Mouse (Mus musculus) lung, embryonic 14.5 days (tissue): ENCODE data around the gene Ggt6. TPM values are rescaled to one million over a fixed set of nuclear protein-coding genes. Genes with fewer than 3 reads are reported as not detected.

ENCODE experiments used
- ATAC-seq: fragments of 200-750 bp; cut with Nextera tagmentation; 2 replicates; pipeline ENCODE4 v1.8.0; 2017; ENCODE audit warnings: mild to moderate bottlenecking, moderate TSS enrichment, moderate library complexity; ENCODE audit not compliant: insufficient read depth
- DNase-seq: peaks from one replicate; pipeline ENCODE4 v3.0.0-alpha.2; 2015
- H3K27ac ChIP-seq: fragments of 300-500 bp; sonication (generic); 2 replicates; pipeline ENCODE4 v1.5.1; 2014; ENCODE audit warnings: low read depth, mild to moderate bottlenecking, moderate library complexity
- H3K27me3 ChIP-seq: fragments of 300-500 bp; sonication (generic); 2 replicates; pipeline ENCODE4 v1.6.1; 2014; ENCODE audit warnings: low read length, control low read depth; ENCODE audit not compliant: insufficient read depth
- H3K36me3 ChIP-seq: fragments of 300-500 bp; sonication (generic); 2 replicates; pipeline ENCODE4 v1.6.1; 2014; ENCODE audit warnings: control low read depth; ENCODE audit not compliant: insufficient read depth
- H3K4me1 ChIP-seq: fragments of 300-500 bp; sonication (generic); 2 replicates; pipeline ENCODE4 v1.6.1; 2014; ENCODE audit warnings: antibody characterized with exemption, control low read depth; ENCODE audit not compliant: insufficient read depth
- H3K4me2 ChIP-seq: fragments of 300-500 bp; sonication (generic); 2 replicates; pipeline ENCODE4 v1.6.1; 2014; ENCODE audit warnings: mild to moderate bottlenecking
- H3K4me3 ChIP-seq: fragments of 300-500 bp; sonication (generic); 2 replicates; pipeline ENCODE4 v1.5.1; 2014; ENCODE audit warnings: low read depth, low read length
- H3K9ac ChIP-seq: fragments of 300-500 bp; sonication (generic); 2 replicates; pipeline ENCODE4 v1.6.1; 2014
- H3K9me3 ChIP-seq: fragments of 300-500 bp; sonication (generic); 2 replicates; pipeline ENCODE4 v1.6.1; 2016; ENCODE audit warnings: low read depth, low read length, control low read depth
- CTCF ChIP-seq: IDR thresholded peaks from 2 replicates; pipeline ENCODE4 v1.5.1; 2016; ENCODE audit warnings: antibody characterized with exemption, low read depth
- WGBS: fragments of 180-500 bp; shearing (Covaris S2); extraction: QIAGEN DNeasy Blood & Tissue Kit; methylation state at CpG from one replicate; pipeline ENCODE4 v1.1.7; 2014; 5-methylcytosine and 5-hydroxymethylcytosine counted together
- polyA plus RNA-seq: library from polyadenylated mRNA; unstranded; fragments of >200 nt; fragmentation: Nextera tagmentation; extraction: Ambion mirVana; gene quantifications from 2 replicates; pipeline ENCODE4 v1.2.1, GENCODE M21; 2014

Gene Ggt6
- polyA plus RNA-seq, 1 experiment from 2014 or later = not detected

DNA sequence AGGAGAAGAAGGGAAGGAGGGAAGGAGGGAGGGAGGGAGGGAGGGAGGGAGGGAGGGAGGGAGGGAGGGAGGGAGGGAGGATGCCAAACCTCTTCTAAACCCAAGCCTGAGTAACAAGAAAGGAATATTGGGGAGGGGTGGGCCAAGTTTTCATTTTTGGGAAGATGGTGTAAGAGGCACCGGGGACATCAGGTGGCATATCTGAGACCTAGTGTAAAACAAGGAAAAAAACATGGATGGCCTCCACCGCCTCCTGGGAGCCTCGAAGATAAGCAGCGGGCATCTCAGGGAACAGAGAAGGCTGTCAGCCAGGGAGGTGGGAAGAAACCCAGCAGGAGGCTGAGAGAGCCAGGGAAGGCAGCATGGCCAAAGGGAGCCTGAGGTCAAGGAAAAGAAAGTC lies 29.8 kb upstream of the Ggt6 start:
- H3K36me3 ChIP-seq = peaks cover 43% of the 10 kb centered on the region
- DNase-seq (no peak), ATAC-seq (no peak)
- no peak for TF ChIP-seq CTCF
- peaks cover 52% of the 10 kb centered on the region for H3K4me1 ChIP-seq
- WGBS = 48% methylated on average over 4 of the region's 4 CpGs
- no peak overlapping the region for H3K4me3 ChIP-seq
- H3K27ac ChIP-seq = peak overlapping the region; percentile 90
- peak overlapping the region; percentile 97 for H3K4me2 ChIP-seq
- no peaks in the 10 kb centered on the region for H3K9me3 ChIP-seq
- no peaks in the 10 kb centered on the region for H3K27me3 ChIP-seq
- H3K9ac ChIP-seq = no peak overlapping the region

- ATAC-seq (peak; percentile 22; the same call in 1 of the 2 replicates), DNase-seq (peak; percentile 68)
- Histone ChIP-seq H3K9ac (peak overlapping the region; percentile 34; the same call in 1 of the 2 replicates), H3K27ac (peak overlapping the region; percentile 90), H3K9me3 (no peaks in the 10 kb centered on the region), H3K4me2 (peak overlapping the region; percentile 97), H3K4me3 (peak overlapping the region; percentile 94; the same call in 1 of the 2 replicates), H3K4me1 (peaks cover 52% of the 10 kb centered on the region), H3K36me3 (peaks cover 36% of the 10 kb centered on the region), H3K27me3 (no peaks in the 10 kb centered on the region)
- WGBS = 38% methylated on average over 8 of the region's 8 CpGs
- no peak for TF ChIP-seq CTCF
These were observed 29.1 kb upstream of the Ggt6 start for GRCm38 (mm10) chr11:72406079-72406675.

DNA sequence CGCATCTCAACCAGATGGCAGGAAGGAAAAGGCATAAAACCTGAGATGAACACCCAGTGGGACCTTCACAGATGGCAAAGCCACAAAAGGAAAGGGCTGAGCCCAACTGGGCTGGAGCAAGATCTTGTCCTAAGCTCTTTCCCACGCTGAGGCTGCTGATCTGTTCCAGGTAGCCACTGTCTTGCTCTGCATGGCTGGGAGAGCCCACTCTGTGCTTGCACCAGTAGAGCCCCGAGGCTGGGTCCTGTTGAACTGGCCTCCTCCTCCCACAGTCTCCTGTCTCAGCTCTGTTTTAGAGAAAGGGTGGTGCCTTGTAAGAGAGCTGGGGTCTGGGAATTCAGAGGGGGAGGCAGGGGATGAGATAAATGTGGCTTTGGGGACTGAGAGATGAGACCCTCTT lies 28.2 kb upstream of the Ggt6 start:
- 24% methylated on average over 3 of the region's 3 CpGs for WGBS
- Histone ChIP-seq H3K36me3 (peaks cover 29% of the 10 kb centered on the region), H3K9ac (peak overlapping the region; percentile 34), H3K27me3 (no peaks in the 10 kb centered on the region), H3K4me1 (peaks cover 52% of the 10 kb centered on the region), H3K9me3 (no peaks in the 10 kb centered on the region), H3K4me2 (peak overlapping the region; percentile 97), H3K4me3 (peak overlapping the region; percentile 94), H3K27ac (peak overlapping the region; percentile 90)
- DNase-seq = no peak
- no peak for TF ChIP-seq CTCF
- ATAC-seq = no peak

- Histone ChIP-seq H3K27me3 (no peaks in the 10 kb centered on the region), H3K9me3 (no peaks in the 10 kb centered on the region), H3K4me1 (peaks cover 50% of the 10 kb centered on the region), H3K4me3 (peak overlapping the region; percentile 94), H3K9ac (peak overlapping the region; percentile 34; the same call in 1 of the 2 replicates), H3K36me3 (peaks cover 25% of the 10 kb centered on the region), H3K27ac (peak overlapping the region; percentile 90), H3K4me2 (peak overlapping the region; percentile 97)
- 6% methylated on average over 7 of the region's 7 CpGs for whole genome bisulfite sequencing
- DNase-seq = peak; percentile 65
- no peak for ATAC-seq
- TF ChIP-seq CTCF = no peak
These were observed 27.8 kb upstream of the Ggt6 start for GRCm38 (mm10) chr11:72407574-72407973.

- H3K36me3 ChIP-seq = peaks cover 15% of the 10 kb centered on the region
- peak overlapping the region; percentile 97 for H3K4me2 ChIP-seq
- no peak for TF ChIP-seq CTCF
- no peaks in the 10 kb centered on the region for H3K9me3 ChIP-seq
- DNase-seq (peak; percentile 41), ATAC-seq (no peak)
- H3K9ac ChIP-seq = peak overlapping the region; percentile 87
- H3K4me3 ChIP-seq = peak overlapping the region; percentile 94
- 17% methylated on average over 9 of the region's 9 CpGs for WGBS
- peak overlapping the region; percentile 90 for H3K27ac ChIP-seq
- no peaks in the 10 kb centered on the region for H3K27me3 ChIP-seq
- H3K4me1 ChIP-seq = peaks cover 42% of the 10 kb centered on the region
These were observed 26.7 kb upstream of the Ggt6 start for GRCm38 (mm10) chr11:72408451-72409170.

DNA sequence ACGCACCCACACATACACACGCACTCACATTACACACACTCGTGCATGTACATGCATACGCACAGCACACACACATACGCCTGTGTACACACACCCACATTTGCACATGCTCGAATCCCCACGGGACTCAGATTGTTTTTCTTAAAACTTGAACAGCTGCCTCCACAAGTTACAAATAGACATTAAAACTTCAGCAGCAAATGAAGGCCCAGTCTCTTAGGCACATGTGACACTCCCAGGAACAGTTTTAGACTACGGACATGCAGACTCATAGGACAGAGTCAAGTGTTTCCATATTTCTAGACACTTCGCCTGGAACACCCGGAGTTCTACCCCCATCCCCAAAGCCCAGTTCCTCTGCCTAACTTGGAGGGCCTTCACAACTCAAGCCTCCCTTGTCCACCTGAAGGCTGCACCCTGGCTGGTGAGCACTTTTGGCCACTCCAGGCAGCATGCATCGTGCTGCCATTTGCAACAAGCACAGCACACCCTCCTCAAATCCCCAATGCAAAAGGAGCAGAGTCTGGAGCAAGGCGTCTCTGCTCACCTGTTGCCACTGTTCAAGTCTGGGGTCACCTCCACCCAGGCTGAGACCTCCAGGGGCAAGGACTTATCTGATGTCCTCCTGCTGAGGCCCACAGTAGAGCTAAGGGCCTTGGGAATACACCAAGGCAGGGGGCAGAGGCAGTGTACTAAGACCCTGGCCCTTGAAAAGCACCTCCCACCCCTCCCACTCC lies 25.5 kb upstream of the Ggt6 start:
- peak overlapping the region; percentile 97 for H3K4me2 ChIP-seq
- WGBS = 37% methylated on average over 12 of the region's 12 CpGs
- peak overlapping the region; percentile 90; the same call in 1 of the 2 replicates for H3K27ac ChIP-seq
- H3K4me3 ChIP-seq = peak overlapping the region; percentile 94
- peaks cover 36% of the 10 kb centered on the region for H3K4me1 ChIP-seq
- no peak for TF ChIP-seq CTCF
- no peaks in the 10 kb centered on the region for H3K27me3 ChIP-seq
- DNase-seq (peak; percentile 34), ATAC-seq (no peak)
- H3K9ac ChIP-seq = peak overlapping the region; percentile 87
- 0 out of 2 replicates have a peak, but pooled peaks cover 5% of the 10 kb centered on the region for H3K36me3 ChIP-seq
- H3K9me3 ChIP-seq = no peaks in the 10 kb centered on the region
